Mouse (Mus musculus) cerebellum, adult 11 months (tissue): Measurements from ENCODE around the gene Rfx8.

Experiments
- DNase-seq: peaks from one replicate; pipeline ENCODE4 v3.0.0; 2022

Gene Rfx8

GRCm38 (mm10) chr1:39720632-39721350 lies at the start of gene Rfx8:
Rfx8 (minus strand) TSS chr1:39720997.
- DNase-seq: peak; percentile 12

DNA sequence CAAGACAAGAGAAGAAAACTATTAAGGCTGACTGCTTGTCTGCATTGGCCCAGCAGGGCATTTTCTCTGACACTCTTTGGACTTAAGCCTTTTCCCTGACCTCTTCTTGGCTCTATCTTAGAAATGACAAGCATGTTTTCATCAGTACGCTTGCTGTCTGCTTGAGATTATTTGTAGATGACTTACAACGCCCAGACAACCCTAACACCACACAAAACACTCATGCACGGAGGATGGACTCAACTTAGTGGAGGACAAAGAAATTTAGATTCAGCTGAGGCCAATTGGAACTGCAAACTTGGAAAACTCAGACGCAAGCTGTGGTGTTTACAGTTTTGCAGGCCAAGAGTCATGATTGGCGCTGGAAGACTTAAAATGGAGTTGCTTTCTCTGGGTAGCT lies 49.6 kb upstream of the Rfx8 start:
- DNase-seq: no peak

DNA sequence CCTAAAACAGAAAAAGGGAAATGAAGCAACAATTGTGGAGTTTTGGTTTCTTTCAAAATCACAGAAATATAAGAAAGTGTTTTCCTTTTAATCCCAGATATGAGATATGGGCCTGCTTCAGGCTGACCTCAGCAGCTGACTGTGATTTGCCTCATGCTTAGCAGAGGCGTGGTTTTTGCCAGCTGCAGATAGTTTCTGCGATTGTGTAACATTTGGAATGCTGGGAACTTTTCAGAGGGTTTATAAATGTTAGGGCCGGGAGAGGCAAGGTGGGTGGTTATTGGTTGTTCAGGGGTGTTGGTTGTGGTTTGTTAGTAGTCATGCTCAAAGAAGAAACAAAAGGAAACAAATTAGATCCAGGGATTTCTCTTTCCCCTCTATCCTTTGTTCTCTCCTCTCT lies 47.2 kb upstream of the Rfx8 start:
- DNase-seq: no peak

GRCm38 (mm10) chr1:39765854-39766493 lies 45.2 kb upstream of the Rfx8 start:
- no peak for DNase-seq

DNA sequence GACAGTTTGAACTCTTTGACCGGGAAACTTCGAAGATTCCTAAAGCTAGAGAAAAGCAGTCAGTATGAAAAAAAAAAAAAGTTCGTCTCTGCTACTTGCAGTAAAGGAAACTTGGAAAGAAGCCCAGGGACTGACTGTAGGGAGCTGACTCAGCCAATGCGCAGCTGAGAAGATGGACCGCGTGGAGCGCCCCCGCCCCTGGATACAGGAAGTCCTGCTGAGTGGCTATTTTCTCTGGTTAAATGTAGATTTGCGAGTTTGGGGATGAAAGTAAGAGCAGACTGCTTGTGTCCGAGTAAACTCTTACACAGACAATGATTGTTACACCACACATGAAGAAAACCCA lies 41.2 kb upstream of the Rfx8 start:
- DNase-seq: no peak

DNA sequence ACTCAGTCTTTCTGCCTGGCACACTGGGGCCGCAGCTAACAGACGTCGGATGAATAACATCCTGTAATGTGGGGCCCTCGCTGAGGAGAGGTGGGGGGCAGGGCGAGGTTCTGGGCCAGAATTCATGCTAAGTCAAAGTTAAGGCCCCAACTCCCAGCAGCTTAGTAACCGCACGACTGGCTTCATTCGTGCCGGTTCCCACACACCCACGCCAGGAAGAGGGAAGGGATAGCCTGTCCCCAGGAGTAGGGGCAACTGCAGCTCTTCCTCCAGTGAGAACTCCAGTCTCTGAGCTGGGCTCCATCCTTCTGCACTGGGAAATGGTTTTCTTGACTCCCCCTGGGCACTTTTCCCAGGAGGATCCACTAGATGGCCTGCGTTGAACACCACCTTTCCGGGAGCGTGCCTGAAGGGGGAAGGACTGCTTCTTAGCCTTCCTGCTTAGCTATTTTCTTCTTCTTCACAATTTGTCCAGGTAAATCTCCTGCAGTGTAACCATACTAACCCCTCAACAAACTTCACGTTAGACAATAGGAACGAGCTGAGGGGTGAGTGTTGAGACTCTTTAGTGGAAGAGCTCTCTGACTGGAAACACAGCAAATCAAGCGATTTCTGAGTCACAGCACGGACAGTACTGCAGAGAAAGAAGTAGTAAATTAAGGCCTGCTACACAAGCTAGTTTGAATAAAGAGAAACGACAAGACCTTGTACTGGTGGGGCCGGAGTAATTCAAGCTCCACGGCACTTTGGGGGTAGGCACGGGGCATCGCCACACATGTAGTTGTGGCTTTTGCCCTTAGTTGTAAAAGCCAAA lies 40.6 kb upstream of the Rfx8 start:
- DNase-seq: peak; percentile 65

GRCm38 (mm10) chr1:39760181-39760715 lies 39.5 kb upstream of the Rfx8 start:
- DNase-seq: no peak

- no peak for DNase-seq
Observed at GRCm38 (mm10) chr1:39759231-39760175, 38.7 kb upstream of the Rfx8 start.

GRCm38 (mm10) chr1:39758244-39758643 lies 37.4 kb upstream of the Rfx8 start:
- DNase-seq: no peak

DNA sequence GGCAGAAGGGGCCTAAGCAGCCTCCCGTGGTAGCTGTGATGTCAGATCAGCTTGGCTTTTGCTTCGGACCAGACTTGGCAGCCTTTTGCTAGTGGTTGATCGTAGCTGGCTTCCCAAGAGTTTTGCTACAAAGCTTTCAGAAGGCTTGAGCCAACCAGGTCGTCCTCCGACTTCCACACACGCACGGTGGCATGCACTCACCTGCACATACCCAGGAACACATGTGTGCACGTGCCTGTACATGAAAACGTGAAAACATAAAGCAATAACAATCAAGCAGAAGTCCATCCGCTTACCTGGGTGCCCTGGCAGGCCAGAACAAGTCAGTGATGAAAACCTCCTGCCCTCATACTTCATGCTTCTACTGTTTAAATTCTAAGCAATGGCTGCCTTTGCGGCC lies 36.2 kb upstream of the Rfx8 start:
- DNase-seq: no peak

- no peak for DNase-seq
Observed at GRCm38 (mm10) chr1:39754224-39754957, 33.6 kb upstream of the Rfx8 start.

GRCm38 (mm10) chr1:39751537-39751936 lies 30.7 kb upstream of the Rfx8 start:
- DNase-seq: no peak

DNA sequence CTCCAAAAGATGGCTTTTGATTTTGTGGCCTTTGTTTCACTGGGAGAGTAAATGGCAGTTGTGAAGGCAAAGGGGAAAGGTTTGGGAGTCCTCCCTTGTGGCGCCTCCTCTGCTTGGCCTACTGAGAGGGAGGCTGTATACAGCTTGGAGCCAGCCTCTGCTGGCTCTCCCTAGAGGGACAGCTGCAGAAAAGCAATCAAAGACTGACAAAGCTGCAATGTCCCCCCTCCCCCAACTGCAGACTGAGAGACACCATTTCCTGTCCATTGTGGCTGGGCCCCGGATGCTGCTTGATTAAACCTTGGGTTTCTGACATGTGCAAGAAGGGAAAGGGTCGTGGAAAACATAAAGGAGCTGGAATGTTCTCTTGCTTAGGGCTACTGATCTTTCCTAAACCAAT lies 28.9 kb upstream of the Rfx8 start:
- DNase-seq: no peak

GRCm38 (mm10) chr1:39749214-39749613 lies 28.4 kb upstream of the Rfx8 start:
- no peak for DNase-seq

DNA sequence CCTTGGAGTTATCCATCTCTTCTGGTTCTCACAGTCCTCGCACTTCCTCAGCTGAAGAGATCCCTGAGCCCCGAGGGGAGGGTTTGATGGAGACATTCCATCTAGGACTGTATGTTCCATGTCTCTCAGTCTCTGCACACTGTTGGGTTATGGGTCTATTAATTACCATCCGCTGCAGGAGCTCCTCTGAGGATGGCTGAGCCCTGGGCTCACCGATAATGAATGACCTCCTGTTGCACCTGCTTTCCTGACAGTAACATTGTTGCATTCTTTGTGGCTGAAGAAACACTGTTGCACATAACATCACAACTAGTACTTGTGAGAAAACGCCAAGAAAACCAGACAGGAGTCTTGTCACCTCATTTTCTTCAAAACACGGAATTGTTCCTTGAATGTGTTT lies 27.9 kb upstream of the Rfx8 start:
- DNase-seq: no peak

GRCm38 (mm10) chr1:39746464-39746863 lies 25.7 kb upstream of the Rfx8 start:
- no peak for DNase-seq

GRCm38 (mm10) chr1:39740948-39741347 lies 20.2 kb upstream of the Rfx8 start:
- DNase-seq: no peak

DNA sequence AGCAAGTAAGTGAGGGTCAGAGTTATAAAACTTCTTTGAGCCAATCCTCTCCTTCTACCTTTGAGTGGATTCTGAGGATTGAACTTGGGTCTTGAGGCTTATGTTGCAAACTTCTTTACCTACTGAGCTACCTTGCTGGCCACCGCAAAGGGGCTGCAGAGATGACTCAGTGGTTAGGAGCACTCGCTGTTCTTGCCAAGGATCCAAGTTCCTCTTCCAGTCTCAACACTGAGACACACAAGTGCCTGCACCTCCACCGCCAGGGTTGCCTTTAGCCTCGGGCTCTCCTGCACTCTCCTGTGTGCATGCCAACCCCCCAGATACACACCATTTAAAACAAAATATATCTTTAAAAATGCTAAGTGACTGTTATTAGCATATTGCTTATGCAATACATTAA lies 19.2 kb upstream of the Rfx8 start:
- DNase-seq: no peak

- no peak for DNase-seq
Observed at GRCm38 (mm10) chr1:39735927-39736604, 15.3 kb upstream of the Rfx8 start.

- DNase-seq: no peak
Observed at GRCm38 (mm10) chr1:39735493-39735892, 14.7 kb upstream of the Rfx8 start.

DNA sequence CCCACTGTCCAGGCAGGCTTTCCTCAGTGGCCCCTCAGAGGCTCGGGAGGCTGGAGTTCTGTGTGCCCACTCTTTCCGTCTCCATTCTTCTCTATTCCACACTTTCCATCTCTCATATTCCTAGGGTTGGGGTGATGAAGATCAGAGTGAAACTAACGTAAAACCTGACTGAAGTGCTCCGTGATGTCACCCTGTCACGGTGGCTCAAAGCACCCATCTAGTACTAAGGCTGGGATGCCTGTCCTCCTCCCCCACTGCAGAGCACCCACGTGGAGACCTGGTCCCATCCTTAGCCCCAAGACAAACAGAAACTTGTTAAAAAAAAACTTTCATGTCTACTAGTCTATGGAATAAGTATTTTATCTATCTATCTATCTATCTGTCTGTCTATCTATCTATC lies 14.1 kb upstream of the Rfx8 start:
- DNase-seq: no peak
